Mouse (Mus musculus): Measurements from ENCODE around the gene Zfp646. TPM values are rescaled to one million over a fixed set of nuclear protein-coding genes. Genes with fewer than 3 reads are reported as not detected.

Zfp646 gene
- polyA plus RNA-seq (2017; shearing (Covaris generic)), result 30.0 TPM

DNA sequence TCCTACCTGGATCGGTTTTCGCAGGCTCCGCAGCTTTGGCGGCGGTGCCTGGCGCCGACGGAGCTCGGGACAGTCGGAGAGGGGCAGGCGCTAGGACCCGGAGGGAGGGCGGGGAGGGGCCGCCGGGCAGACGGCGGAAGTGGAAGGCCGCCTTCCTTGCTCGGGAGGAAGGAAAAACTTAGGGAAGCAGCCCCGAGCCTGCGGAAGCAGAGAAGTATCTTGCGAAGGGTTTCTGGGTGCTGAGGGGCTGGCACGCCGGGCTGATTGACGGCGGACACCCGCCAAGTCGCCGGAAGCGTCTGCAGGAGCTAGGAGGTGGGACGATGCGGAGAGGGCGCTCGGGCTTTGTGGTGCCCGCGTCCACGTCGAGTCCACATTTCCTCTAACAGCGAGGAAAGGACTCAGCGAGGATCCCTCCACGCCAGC, at the start of gene Zfp646:
Gene Zfp646 (plus strand): TSS at position 181 of the 426 bp plus-strand sequence.

DNA sequence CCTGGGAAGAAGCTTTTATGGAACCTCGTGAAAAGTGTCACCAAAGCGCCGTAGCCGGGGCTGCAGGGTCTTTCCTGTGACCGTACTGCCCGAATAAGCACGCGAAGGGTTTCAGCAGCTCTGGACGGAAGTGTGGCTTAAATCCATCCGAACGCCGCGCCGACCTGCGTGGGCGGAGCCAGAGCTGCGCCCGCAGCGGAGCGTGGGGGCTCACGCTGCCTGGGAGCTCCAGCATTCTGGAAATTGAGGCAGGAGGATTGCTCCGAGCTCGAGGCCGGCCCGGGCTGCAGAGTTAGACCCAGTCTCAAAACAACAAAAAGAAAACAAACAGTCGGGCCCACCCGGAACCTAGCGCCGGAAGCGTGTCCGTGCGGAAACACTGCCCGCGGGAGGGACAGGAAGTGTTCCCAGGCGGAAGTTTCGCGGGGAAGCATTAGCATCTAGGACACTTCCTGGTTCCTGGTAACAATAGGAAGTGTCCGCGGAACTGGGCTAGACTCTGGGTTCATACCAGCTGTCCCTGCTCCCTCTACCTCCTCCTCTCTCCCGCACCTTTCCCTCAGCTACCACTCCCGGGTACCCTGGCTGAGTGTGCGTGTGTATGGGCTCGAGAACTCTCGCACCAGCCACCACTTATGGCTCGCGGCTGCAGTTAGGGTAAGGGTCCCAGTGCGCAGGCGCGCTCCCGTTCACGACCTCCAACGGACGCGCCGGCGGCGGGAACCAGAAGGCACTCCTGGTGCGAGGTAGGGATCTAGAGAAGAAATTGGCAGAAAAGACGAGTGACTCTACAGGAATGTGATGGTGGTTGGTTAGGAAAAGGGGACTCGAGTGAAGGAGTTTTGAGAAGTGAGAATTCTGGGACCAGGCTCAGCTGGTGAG, 687 bp downstream of the Zfp646 start, which contains the start of gene Zfp668:
Gene Zfp668 (minus strand): TSS at position 362 of the 882 bp plus-strand sequence.

DNA sequence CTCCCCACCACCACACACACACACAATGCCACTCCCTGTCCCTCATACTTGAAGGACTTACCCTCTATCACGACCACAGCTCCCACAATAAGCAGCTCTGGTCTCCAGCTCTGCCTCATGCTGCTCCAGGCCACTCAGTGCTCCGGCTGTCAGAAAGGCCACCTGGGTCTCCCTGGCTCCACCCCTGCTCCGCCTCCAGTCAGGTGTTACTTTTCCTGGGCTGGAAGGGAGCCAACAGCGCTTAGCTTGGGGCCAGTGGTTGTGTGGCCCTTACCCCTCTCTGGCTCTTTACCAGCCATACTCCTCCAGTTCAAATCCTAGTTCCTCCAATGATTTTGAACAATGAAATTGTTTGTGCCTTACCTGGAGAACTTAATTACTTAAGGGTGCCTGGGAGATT, 14.8 kb downstream of the Zfp646 start, which contains the start of gene Prss53:
Gene Prss53 (minus strand): TSS at position 173 of the 400 bp plus-strand sequence.

DNA sequence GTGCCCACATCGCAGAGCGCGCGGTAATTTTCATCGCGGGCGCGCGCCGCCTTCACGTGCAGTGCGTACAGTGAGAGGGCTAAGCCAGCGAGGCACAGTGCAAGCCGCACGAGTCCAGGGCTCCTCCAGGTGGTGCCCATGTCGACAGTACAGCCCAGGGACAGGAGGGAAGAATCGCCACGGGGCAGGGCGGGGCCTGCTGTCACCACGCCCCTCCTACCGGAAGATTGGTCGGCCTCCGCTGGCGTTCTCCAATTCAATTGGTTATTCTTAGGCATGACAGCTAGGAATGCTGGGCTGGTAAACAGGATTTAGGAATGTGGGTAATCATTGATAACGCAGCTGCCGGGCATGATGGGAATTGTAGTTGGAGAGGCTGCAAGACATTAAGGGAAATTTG, 19.4 kb downstream of the Zfp646 start, which contains the start of the genes Gm21974 and Vkorc1:
Gene Gm21974 (minus strand): TSS at position 13 of the 400 bp plus-strand sequence.
Gene Vkorc1 (minus strand): TSS at position 176 of the 400 bp plus-strand sequence.

DNA sequence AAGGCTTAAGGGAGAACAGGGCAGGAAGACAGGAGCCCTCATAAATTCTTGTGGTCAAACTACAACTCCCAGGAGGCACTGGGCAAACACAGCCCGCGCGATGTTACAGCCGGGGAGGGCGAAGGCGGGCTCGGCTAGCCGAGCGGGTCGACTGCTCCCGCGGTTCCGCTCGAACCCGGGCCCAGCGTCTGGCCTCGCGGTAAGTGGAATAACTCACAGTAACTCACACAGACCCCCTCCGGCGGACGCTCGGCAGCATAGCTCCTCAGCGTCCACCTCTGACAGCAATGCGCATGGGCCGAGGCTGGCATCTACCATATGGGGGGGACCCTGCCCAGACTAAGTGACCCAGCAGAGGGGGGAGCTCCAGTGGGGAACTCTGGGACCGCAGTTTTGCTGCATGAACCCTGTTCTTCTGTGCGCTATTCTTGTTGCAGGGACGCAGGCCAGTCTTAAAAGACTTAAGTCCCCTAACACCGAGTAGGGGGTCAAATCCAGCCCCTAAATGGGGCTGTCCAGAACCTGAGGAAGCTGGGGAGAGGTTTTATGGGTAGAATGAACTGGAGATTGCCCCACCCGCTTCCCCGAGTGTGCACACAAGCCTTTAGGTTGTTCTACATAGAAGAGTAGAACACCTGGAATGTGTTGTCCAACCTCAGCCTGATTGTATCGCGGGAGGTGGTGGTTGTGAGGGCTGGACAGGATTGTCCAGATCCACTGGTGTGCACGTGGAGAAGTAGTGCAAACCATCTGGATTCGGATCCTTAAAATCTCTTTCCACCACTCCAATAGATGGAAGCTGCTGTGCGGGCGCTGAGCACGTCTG, 28.2 kb downstream of the Zfp646 start, which contains the start of gene Bckdk:
Gene Bckdk (plus strand): TSS at position 112 of the 826 bp plus-strand sequence.

DNA sequence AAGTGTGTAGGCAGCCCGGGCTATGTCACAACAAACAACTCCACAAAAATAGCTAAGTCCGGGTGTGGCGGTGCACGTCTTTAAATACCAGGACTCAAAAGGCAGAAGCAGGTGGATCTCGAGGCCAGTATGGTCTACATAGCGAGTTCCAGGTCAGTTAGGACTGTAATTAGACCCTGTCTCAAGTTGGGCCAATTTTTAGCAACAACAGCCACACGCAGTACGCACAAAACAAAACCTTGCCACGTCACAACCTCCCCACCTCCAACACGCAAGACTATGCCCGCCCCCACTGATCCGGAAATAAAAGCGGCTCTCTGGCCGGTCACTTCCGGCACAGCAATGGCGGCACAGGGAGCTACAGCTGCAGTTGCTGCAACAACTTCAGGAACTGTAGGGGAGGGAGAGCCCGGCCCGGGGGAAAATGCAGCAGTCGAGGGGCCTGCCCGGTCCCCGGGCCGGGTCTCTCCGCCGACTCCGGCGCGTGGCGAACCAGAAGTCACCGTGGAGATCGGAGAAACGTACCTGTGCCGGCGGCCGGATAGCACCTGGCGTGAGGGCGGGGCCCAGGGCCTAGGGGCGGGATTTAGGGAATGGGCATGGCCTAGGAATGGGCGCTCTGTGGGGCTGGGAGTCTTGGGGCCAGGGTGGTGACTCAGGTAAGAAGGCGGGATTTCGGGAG, 36.3 kb downstream of the Zfp646 start, which contains the start of gene Kat8:
Gene Kat8 (plus strand): TSS at position 327 of the 682 bp plus-strand sequence.

DNA sequence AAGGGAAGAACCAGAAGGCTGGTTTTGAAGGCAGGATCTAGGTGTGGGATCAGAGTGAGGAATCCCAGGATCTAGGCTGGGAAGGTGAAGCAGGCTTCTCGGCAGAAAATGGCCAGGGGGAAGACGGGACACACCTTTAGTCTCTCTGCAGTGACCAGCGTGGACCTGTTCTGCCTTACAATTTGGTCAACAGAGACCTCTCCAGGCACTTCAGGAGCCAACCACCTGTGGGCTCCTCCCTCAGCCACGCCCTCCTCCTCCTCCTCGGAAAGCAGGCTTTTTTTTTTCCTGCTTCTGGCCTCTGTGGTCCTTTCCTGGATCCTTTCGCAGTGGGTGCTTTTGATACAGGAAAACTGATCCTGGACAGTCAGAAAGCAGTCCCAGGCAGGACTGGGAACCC, 53.9 kb downstream of the Zfp646 start, which contains the start of gene Prss8:
Gene Prss8 (minus strand): TSS at position 182 of the 400 bp plus-strand sequence.

Other genes with a start within 250 kb of the Zfp646 start
- 35.3 TPM for gene Bcl7c, start 167.3 kb upstream of the Zfp646 start, polyA plus RNA-seq (2017; shearing (Covaris generic))
- gene Ctf1, start 163.5 kb upstream of the Zfp646 start, polyA plus RNA-seq (2017; shearing (Covaris generic)), result not detected
- not detected for gene Ctf2, start 144.1 kb upstream of the Zfp646 start, polyA plus RNA-seq (2017; shearing (Covaris generic))
- 0.65 TPM for gene Fbxl19, start 131.7 kb upstream of the Zfp646 start, polyA plus RNA-seq (2017; shearing (Covaris generic))
- gene Orai3, start 106.4 kb upstream of the Zfp646 start, polyA plus RNA-seq (2017; shearing (Covaris generic)), result 3.5 TPM
- gene Setd1a, start 99.6 kb upstream of the Zfp646 start, polyA plus RNA-seq (2017; shearing (Covaris generic)), result 4.3 TPM
- not detected for gene Gm49388, start 90.6 kb upstream of the Zfp646 start, polyA plus RNA-seq (2017; shearing (Covaris generic))
- 0.75 TPM for gene Hsd3b7, start 75.6 kb upstream of the Zfp646 start, polyA plus RNA-seq (2017; shearing (Covaris generic))
- gene Stx4a, start 51.9 kb upstream of the Zfp646 start, polyA plus RNA-seq (2017; shearing (Covaris generic)), result 122 TPM
- not detected for gene Stx1b, start 51.7 kb upstream of the Zfp646 start, polyA plus RNA-seq (2017; shearing (Covaris generic))
- gene Zfp668, start 607 bp downstream of the Zfp646 start, polyA plus RNA-seq (2017; shearing (Covaris generic)), result 13.1 TPM
- gene Prss53, start 14.7 kb downstream of the Zfp646 start, polyA plus RNA-seq (2017; shearing (Covaris generic)), result 0.73 TPM
- gene Gm21974, start 19.2 kb downstream of the Zfp646 start, polyA plus RNA-seq (2017; shearing (Covaris generic)), result not detected
- 33.6 TPM for gene Vkorc1, start 19.4 kb downstream of the Zfp646 start, polyA plus RNA-seq (2017; shearing (Covaris generic))
- gene Bckdk, start 27.9 kb downstream of the Zfp646 start, polyA plus RNA-seq (2017; shearing (Covaris generic)), result 37.3 TPM
- gene Kat8, start 36.3 kb downstream of the Zfp646 start, polyA plus RNA-seq (2017; shearing (Covaris generic)), result 39.5 TPM
- not detected for gene Prss8, start 53.9 kb downstream of the Zfp646 start, polyA plus RNA-seq (2017; shearing (Covaris generic))
- gene Prss36, start 70.5 kb downstream of the Zfp646 start, polyA plus RNA-seq (2017; shearing (Covaris generic)), result 1.7 TPM
- gene Fus, start 91.2 kb downstream of the Zfp646 start, polyA plus RNA-seq (2017; shearing (Covaris generic)), result 242 TPM
- 94.8 TPM for gene Pycard, start 117.6 kb downstream of the Zfp646 start, polyA plus RNA-seq (2017; shearing (Covaris generic))
- gene Trim72, start 127.7 kb downstream of the Zfp646 start, polyA plus RNA-seq (2017; shearing (Covaris generic)), result not detected
- 2.0 TPM for gene Itgam, start 186.4 kb downstream of the Zfp646 start, polyA plus RNA-seq (2017; shearing (Covaris generic))
- gene Gm49368, start 186.5 kb downstream of the Zfp646 start, polyA plus RNA-seq (2017; shearing (Covaris generic)), result not detected

Measured in naive thymus-derived CD4-positive, alpha-beta T cell, adult 5 months (primary cell).